Comparison of ENCODE assay signal across 8 mouse cellular contexts in the genomic region with DNA sequence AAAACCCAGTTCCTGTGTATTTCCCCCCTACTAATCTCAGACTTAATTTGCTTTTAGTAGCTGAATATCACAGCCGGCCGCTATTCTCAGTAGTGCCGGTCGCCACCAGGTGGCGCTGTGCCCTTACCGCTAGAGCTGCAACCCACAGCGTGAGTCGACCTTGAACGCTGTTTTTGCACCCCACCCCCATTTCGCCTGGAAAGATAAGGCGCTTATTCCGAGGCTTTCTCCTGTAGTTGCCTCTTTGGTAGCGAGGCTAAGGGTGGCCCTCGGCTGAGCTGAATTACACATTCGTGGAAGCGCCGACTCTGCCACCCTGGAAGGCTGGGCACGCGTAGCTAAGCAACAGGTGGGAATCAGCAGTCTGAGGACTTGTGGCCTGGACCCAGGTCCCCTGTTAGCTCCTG. TPM values are rescaled to one million over a fixed set of nuclear protein-coding genes. Genes with fewer than 3 reads are reported as not detected.
A peak's percentile ranks its signal among the peaks of the same experiment; 100 is the strongest.
DNase-seq lines count a peak whose midpoint lies in the region; ATAC-seq and TF ChIP-seq lines count a peak whose summit lies in the region.

No protein-coding gene starts in this region.

- 17% methylated on average over 19 of the region's 19 CpGs for WGBS in embryonic facial prominence, embryonic 15.5 days
- 21% methylated on average over 19 of the region's 19 CpGs for WGBS in heart, embryonic 13.5 days
- 15% methylated on average over 19 of the region's 19 CpGs for WGBS in kidney, postnatal 0 days
- 18% methylated on average over 19 of the region's 19 CpGs for WGBS in lung, adult 2 months

- H3K36me3 ChIP-seq in embryonic facial prominence, embryonic 15.5 days, result no peaks in the 10 kb centered on the region
- no peaks in the 10 kb centered on the region for H3K36me3 ChIP-seq in heart, embryonic 13.5 days
- no peaks in the 10 kb centered on the region for H3K36me3 ChIP-seq in kidney, postnatal 0 days (ENCODE audit: insufficient read depth, low read length)

- no peak overlapping the region for H3K27ac ChIP-seq in bone marrow macrophage, adult 2 months (ENCODE audit: insufficient read depth, low read depth, low read length)
- H3K27ac ChIP-seq in embryonic facial prominence, embryonic 15.5 days (replicated peaks), result no peak overlapping the region
- peak overlapping the region; percentile 75 for H3K27ac ChIP-seq in heart, embryonic 13.5 days (replicated peaks)
- no peak overlapping the region for H3K27ac ChIP-seq in kidney, postnatal 0 days

- no peaks in the 10 kb centered on the region for H3K9me3 ChIP-seq in embryonic facial prominence, embryonic 15.5 days (replicated peaks)
- H3K9me3 ChIP-seq in heart, embryonic 13.5 days, result no peaks in the 10 kb centered on the region; the same call in 1 of the 2 replicates
- no peaks in the 10 kb centered on the region for H3K9me3 ChIP-seq in kidney, postnatal 0 days (replicated peaks; ENCODE audit: low read length)

- H3K9ac ChIP-seq in embryonic facial prominence, embryonic 15.5 days, result no peak overlapping the region
- peak overlapping the region; percentile 79 for H3K9ac ChIP-seq in heart, embryonic 13.5 days
- H3K9ac ChIP-seq in kidney, postnatal 0 days (ENCODE audit: low read depth, low read length), result no peak overlapping the region

- peak; percentile 98 for ATAC-seq in CD4-positive, CD25-positive, alpha-beta regulatory T cell, adult 4 months
- ATAC-seq in embryonic facial prominence, embryonic 15.5 days (ENCODE audit: insufficient number of reproducible peaks, low FRiP score, low TSS enrichment, low read depth), result no peak; the same call in 1 of the 2 replicates
- peak; percentile 61 for ATAC-seq in heart, embryonic 13.5 days (ENCODE audit: extremely low read depth, insufficient number of reproducible peaks, low FRiP score, low TSS enrichment)
- ATAC-seq in kidney, postnatal 0 days (replicated peaks; ENCODE audit: low FRiP score, low read depth), result peak; percentile 72
- peak; percentile 87 for ATAC-seq in neutrophil, adult 5-6 weeks (ENCODE audit: extremely low read depth, insufficient number of reproducible peaks, low FRiP score, poor library complexity, severe bottlenecking)

- peak overlapping the region; percentile 55 for H3K4me2 ChIP-seq in embryonic facial prominence, embryonic 15.5 days (replicated peaks)
- H3K4me2 ChIP-seq in heart, embryonic 13.5 days, result peak overlapping the region; percentile 67
- H3K4me2 ChIP-seq in kidney, postnatal 0 days (ENCODE audit: low read length), result peak overlapping the region; percentile 41

- DNase-seq in kidney, postnatal 0 days (ENCODE audit: low spot score), result peak; percentile 89
- peak; percentile 67 for DNase-seq in lung, adult 2 months
- peak; percentile 33 to 36 for DNase-seq in thymus, adult 18-20 months

- peak; percentile 90 for TF ChIP-seq CTCF in bone marrow macrophage, adult 2 months (IDR thresholded peaks at IDR 0.05; ENCODE audit: low read depth, low read length)
- TF ChIP-seq CTCF in kidney, postnatal 0 days (IDR thresholded peaks at IDR 0.05; ENCODE audit: low read depth), result peak; percentile 92
- TF ChIP-seq CTCF in lung, adult 2 months (IDR thresholded peaks at IDR 0.05; ENCODE audit: insufficient read depth, low read length), result peak; percentile 88

- TF ChIP-seq POLR2A in bone marrow macrophage, adult 2 months (IDR thresholded peaks at IDR 0.05; ENCODE audit: borderline replicate concordance, low read depth, low read length), result no peak
- TF ChIP-seq POLR2A in lung, adult 2 months (IDR thresholded peaks at IDR 0.05; ENCODE audit: borderline replicate concordance, extremely low read depth, low read depth, low read length), result no peak

- peak overlapping the region; percentile 42 for H3K4me3 ChIP-seq in bone marrow macrophage, adult 2 months (ENCODE audit: insufficient read depth, low read length)
- peak overlapping the region; percentile 29 for H3K4me3 ChIP-seq in embryonic facial prominence, embryonic 15.5 days (replicated peaks)
- peak overlapping the region; percentile 41 for H3K4me3 ChIP-seq in heart, embryonic 13.5 days
- H3K4me3 ChIP-seq in kidney, postnatal 0 days (replicated peaks; ENCODE audit: low read depth, low read length), result peak overlapping the region; percentile 23
- H3K4me3 ChIP-seq in lung, adult 2 months (replicated peaks; ENCODE audit: extremely low read depth, low read depth, low read length), result no peak overlapping the region

- H3K27me3 ChIP-seq in embryonic facial prominence, embryonic 15.5 days, result no peaks in the 10 kb centered on the region
- no peaks in the 10 kb centered on the region; the same call in 1 of the 2 replicates for H3K27me3 ChIP-seq in heart, embryonic 13.5 days (replicated peaks)
- no peaks in the 10 kb centered on the region for H3K27me3 ChIP-seq in kidney, postnatal 0 days (ENCODE audit: insufficient read depth, low read length)

- peaks cover 17% of the 10 kb centered on the region for H3K4me1 ChIP-seq in bone marrow macrophage, adult 2 months (ENCODE audit: control insufficient read depth, insufficient read depth, low read length)
- H3K4me1 ChIP-seq in embryonic facial prominence, embryonic 15.5 days, result no peaks in the 10 kb centered on the region
- H3K4me1 ChIP-seq in heart, embryonic 13.5 days, result peaks cover 7% of the 10 kb centered on the region
- H3K4me1 ChIP-seq in kidney, postnatal 0 days (replicated peaks; ENCODE audit: insufficient read depth, low read length), result no peaks in the 10 kb centered on the region
- H3K4me1 ChIP-seq in lung, adult 2 months (ENCODE audit: control insufficient read depth, insufficient read depth, low read length), result no peaks in the 10 kb centered on the region

RNA-seq across cellular contexts. Expression of gene Pfkl, which starts 8.9 kb away (rescaled TPM):
- polyA plus RNA-seq in CD4-positive, CD25-positive, alpha-beta regulatory T cell, adult 4 months (2017; shearing (Covaris generic)), result 100 to 1,000 TPM in 1 of 2 experiments, 10 to 100 TPM in 1; 60.6 to 118 TPM
- 24.1 and 32.1 TPM in 2 replicates for polyA plus RNA-seq in bone marrow macrophage, adult 2 months (2012; ENCODE audit: insufficient read depth, insufficient read length, missing spikeins)
- 129 and 148 TPM in 2 replicates for polyA plus RNA-seq in embryonic facial prominence, embryonic 15.5 days (2015; fragmentation: Nextera tagmentation; extraction: Ambion mirVana)
- polyA plus RNA-seq in heart, embryonic 13.5 days (2015; fragmentation: Nextera tagmentation; extraction: Ambion mirVana), result 190 and 214 TPM in 2 replicates
- 78.8 and 86.6 TPM in 2 replicates for polyA plus RNA-seq in kidney, postnatal 0 days (2015; fragmentation: Nextera tagmentation; extraction: Ambion mirVana)
- 55.8 and 70.0 TPM in 2 replicates for polyA plus RNA-seq in lung, adult 2 months (2012; rRNA removed)
- total RNA-seq in neutrophil, adult 5-6 weeks (2017), result 37.7 and 41.0 TPM in 2 replicates

RNA-seq across cellular contexts. Expression of gene Dnmt3l, which starts 22.9 kb away (rescaled TPM):
- not detected for polyA plus RNA-seq in CD4-positive, CD25-positive, alpha-beta regulatory T cell, adult 4 months (2017; shearing (Covaris generic))
- polyA plus RNA-seq in bone marrow macrophage, adult 2 months (2012; ENCODE audit: insufficient read depth, insufficient read length, missing spikeins), result 1.5 and 2.2 TPM in 2 replicates
- polyA plus RNA-seq in embryonic facial prominence, embryonic 15.5 days (2015; fragmentation: Nextera tagmentation; extraction: Ambion mirVana), result 0.39 and 0.65 TPM in 2 replicates
- polyA plus RNA-seq in heart, embryonic 13.5 days (2015; fragmentation: Nextera tagmentation; extraction: Ambion mirVana), result 0.13 and 0.37 TPM in 2 replicates
- 0.48 and 0.62 TPM in 2 replicates for polyA plus RNA-seq in kidney, postnatal 0 days (2015; fragmentation: Nextera tagmentation; extraction: Ambion mirVana)
- polyA plus RNA-seq in lung, adult 2 months (2012; rRNA removed), result 0.52 and 0.64 TPM in 2 replicates
- total RNA-seq in neutrophil, adult 5-6 weeks (2017), result not detected in 2 replicates

RNA-seq across cellular contexts. Expression of gene Aire, which starts 24.6 kb away (rescaled TPM):
- polyA plus RNA-seq in CD4-positive, CD25-positive, alpha-beta regulatory T cell, adult 4 months (2017; shearing (Covaris generic)), result under 1 TPM in 1 of 2 experiments, not detected in 1; 0.33 TPM
- not detected in 2 replicates for polyA plus RNA-seq in bone marrow macrophage, adult 2 months (2012; ENCODE audit: insufficient read depth, insufficient read length, missing spikeins)
- 0.30 and 0.31 TPM in 2 replicates for polyA plus RNA-seq in embryonic facial prominence, embryonic 15.5 days (2015; fragmentation: Nextera tagmentation; extraction: Ambion mirVana)
- not detected in 2 replicates for polyA plus RNA-seq in heart, embryonic 13.5 days (2015; fragmentation: Nextera tagmentation; extraction: Ambion mirVana)
- polyA plus RNA-seq in kidney, postnatal 0 days (2015; fragmentation: Nextera tagmentation; extraction: Ambion mirVana), result 0.34 and 0.40 TPM in 2 replicates
- polyA plus RNA-seq in lung, adult 2 months (2012; rRNA removed), result 0.09 and 0.16 TPM in 2 replicates
- total RNA-seq in neutrophil, adult 5-6 weeks (2017), result 0.12 and 0.49 TPM in 2 replicates

RNA-seq across cellular contexts. Expression of gene 1810043G02Rik, which starts 40.5 kb away (rescaled TPM):
- polyA plus RNA-seq in CD4-positive, CD25-positive, alpha-beta regulatory T cell, adult 4 months (2017; shearing (Covaris generic)), result 10 to 100 TPM in 1 of 2 experiments, 1 to 10 TPM in 1; 5.4 to 13.8 TPM
- polyA plus RNA-seq in bone marrow macrophage, adult 2 months (2012; ENCODE audit: insufficient read depth, insufficient read length, missing spikeins), result 12.4 and 13.6 TPM in 2 replicates
- polyA plus RNA-seq in embryonic facial prominence, embryonic 15.5 days (2015; fragmentation: Nextera tagmentation; extraction: Ambion mirVana), result 31.0 and 32.7 TPM in 2 replicates
- 16.3 and 18.0 TPM in 2 replicates for polyA plus RNA-seq in heart, embryonic 13.5 days (2015; fragmentation: Nextera tagmentation; extraction: Ambion mirVana)
- 29.8 and 32.0 TPM in 2 replicates for polyA plus RNA-seq in kidney, postnatal 0 days (2015; fragmentation: Nextera tagmentation; extraction: Ambion mirVana)
- 46.6 and 46.9 TPM in 2 replicates for polyA plus RNA-seq in lung, adult 2 months (2012; rRNA removed)
- total RNA-seq in neutrophil, adult 5-6 weeks (2017), result 7.6 and 9.8 TPM in 2 replicates

RNA-seq across cellular contexts. Expression of gene Trpm2, which starts 48.4 kb away (rescaled TPM):
- polyA plus RNA-seq in CD4-positive, CD25-positive, alpha-beta regulatory T cell, adult 4 months (2017; shearing (Covaris generic)), result 1 to 10 TPM in 1 of 2 experiments, not detected in 1; 1.2 TPM
- 8.6 and 13.8 TPM in 2 replicates for polyA plus RNA-seq in bone marrow macrophage, adult 2 months (2012; ENCODE audit: insufficient read depth, insufficient read length, missing spikeins)
- 0.60 and 0.79 TPM in 2 replicates for polyA plus RNA-seq in embryonic facial prominence, embryonic 15.5 days (2015; fragmentation: Nextera tagmentation; extraction: Ambion mirVana)
- 0.19 and 0.23 TPM in 2 replicates for polyA plus RNA-seq in heart, embryonic 13.5 days (2015; fragmentation: Nextera tagmentation; extraction: Ambion mirVana)
- polyA plus RNA-seq in kidney, postnatal 0 days (2015; fragmentation: Nextera tagmentation; extraction: Ambion mirVana), result 0.20 and 0.40 TPM in 2 replicates
- polyA plus RNA-seq in lung, adult 2 months (2012; rRNA removed), result 2.2 and 3.9 TPM in 2 replicates
- total RNA-seq in neutrophil, adult 5-6 weeks (2017), result 216 and 259 TPM in 2 replicates

Comparison
In these comparisons a context has a peak if more than half of its experiments do, and no peak if none do; other contexts are left out.
1. DNase-seq: peak in every context shown above with its lines; median percentile 89 in kidney, postnatal 0 days; 67 in lung, adult 2 months; 34 in thymus, adult 18-20 months.